Mouse (Mus musculus) embryo, embryonic 9.5 days (tissue): ENCODE measurements around the gene C9orf72.
"Not testable (repeated sequence)": the region's sequence is repeated elsewhere in the genome, so short reads cannot be mapped to it uniquely, and the experiment has no call there.

Source experiments
- DNase-seq: peaks from one replicate; pipeline ENCODE4 v3.0.0-alpha.2; 2017; ENCODE audit errors: extremely low spot score

Gene C9orf72

GRCm38 (mm10) chr4:35225734-35226495, at the start of gene C9orf72:
Gene C9orf72 (minus strand): TSS chr4:35226175.
- DNase-seq, result peak; percentile 94

- no peak for DNase-seq
These were observed 33.0 kb upstream of the C9orf72 start for GRCm38 (mm10) chr4:35259006-35259405.

GRCm38 (mm10) chr4:35244023-35244422, 18.0 kb upstream of the C9orf72 start:
- no peak for DNase-seq

GRCm38 (mm10) chr4:35241735-35242134, 15.8 kb upstream of the C9orf72 start:
- DNase-seq, result no peak

- no peak for DNase-seq
These were observed 12.7 kb upstream of the C9orf72 start for GRCm38 (mm10) chr4:35238696-35239095.

GRCm38 (mm10) chr4:35238240-35238639, 12.3 kb upstream of the C9orf72 start:
- DNase-seq, result not testable (repeated sequence)

GRCm38 (mm10) chr4:35236313-35236712, 10.3 kb upstream of the C9orf72 start:
- DNase-seq, result no peak

- DNase-seq, result no peak
These were observed 2.3 kb upstream of the C9orf72 start for GRCm38 (mm10) chr4:35228260-35228659.

- DNase-seq, result no peak
These were observed 569 bp upstream of the C9orf72 start for GRCm38 (mm10) chr4:35226496-35226992.

- DNase-seq, result no peak
These were observed 738 bp downstream of the C9orf72 start for GRCm38 (mm10) chr4:35225141-35225733.

- no peak for DNase-seq
These were observed 1.9 kb downstream of the C9orf72 start for GRCm38 (mm10) chr4:35224101-35224500.

GRCm38 (mm10) chr4:35223376-35223988, 2.5 kb downstream of the C9orf72 start:
- DNase-seq, result no peak

GRCm38 (mm10) chr4:35221903-35222302, 4.1 kb downstream of the C9orf72 start:
- no peak for DNase-seq

- DNase-seq, result no peak
These were observed 4.8 kb downstream of the C9orf72 start for GRCm38 (mm10) chr4:35221131-35221530.

- DNase-seq, result no peak
These were observed 5.8 kb downstream of the C9orf72 start for GRCm38 (mm10) chr4:35220108-35220731.

- DNase-seq, result no peak
These were observed 21.3 kb downstream of the C9orf72 start for GRCm38 (mm10) chr4:35204659-35205058.

GRCm38 (mm10) chr4:35203724-35204123, 22.3 kb downstream of the C9orf72 start:
- no peak for DNase-seq

- DNase-seq, result no peak
These were observed 24.3 kb downstream of the C9orf72 start for GRCm38 (mm10) chr4:35201700-35202099.

- peak; percentile 28 for DNase-seq
These were observed 33.2 kb downstream of the C9orf72 start for GRCm38 (mm10) chr4:35192725-35193124.

GRCm38 (mm10) chr4:35189794-35190193, 36.2 kb downstream of the C9orf72 start:
- DNase-seq, result no peak

- DNase-seq, result no peak
These were observed 38.2 kb downstream of the C9orf72 start for GRCm38 (mm10) chr4:35187617-35188326.
